Mouse (Mus musculus) gastrocnemius, adult 2 months (tissue): ENCODE results near the gene Usp50. TPM values are rescaled to one million over a fixed set of nuclear protein-coding genes. Genes with fewer than 3 reads are reported as not detected.

ENCODE experiments used
- DNase-seq: peaks from one replicate; pipeline ENCODE4 v3.0.0; 2022
- H3K27ac ChIP-seq: fragments of 200-600 bp; 2 replicates; pipeline ENCODE4 v1.8.1; 2022; ENCODE audit warnings: mild to moderate bottlenecking
- H3K4me3 ChIP-seq: fragments of 200-600 bp; 2 replicates; pipeline ENCODE4 v1.8.1; 2022; ENCODE audit warnings: mild to moderate bottlenecking, moderate library complexity
- CTCF ChIP-seq: fragments of 200-600 bp; IDR thresholded peaks from 2 replicates; pipeline ENCODE4 v1.8.1; 2022; ENCODE audit warnings: antibody characterized with exemption, mild to moderate bottlenecking, moderate library complexity
- intact Hi-C: fragments of 180-260 bp; cut with DNase I; formaldehyde crosslinking; loops from one replicate; pipeline ENCODE4 v1.15.1; 2025
- total RNA-seq, 2 experiments: library from RNA; stranded (reverse); gene quantifications; 2 replicates each; pipeline ENCODE4 v1.2.3; 2021

Gene Usp50
- total RNA-seq, 2 experiments from 2014 or later: 0.18 TPM; not detected in 1

DNA sequence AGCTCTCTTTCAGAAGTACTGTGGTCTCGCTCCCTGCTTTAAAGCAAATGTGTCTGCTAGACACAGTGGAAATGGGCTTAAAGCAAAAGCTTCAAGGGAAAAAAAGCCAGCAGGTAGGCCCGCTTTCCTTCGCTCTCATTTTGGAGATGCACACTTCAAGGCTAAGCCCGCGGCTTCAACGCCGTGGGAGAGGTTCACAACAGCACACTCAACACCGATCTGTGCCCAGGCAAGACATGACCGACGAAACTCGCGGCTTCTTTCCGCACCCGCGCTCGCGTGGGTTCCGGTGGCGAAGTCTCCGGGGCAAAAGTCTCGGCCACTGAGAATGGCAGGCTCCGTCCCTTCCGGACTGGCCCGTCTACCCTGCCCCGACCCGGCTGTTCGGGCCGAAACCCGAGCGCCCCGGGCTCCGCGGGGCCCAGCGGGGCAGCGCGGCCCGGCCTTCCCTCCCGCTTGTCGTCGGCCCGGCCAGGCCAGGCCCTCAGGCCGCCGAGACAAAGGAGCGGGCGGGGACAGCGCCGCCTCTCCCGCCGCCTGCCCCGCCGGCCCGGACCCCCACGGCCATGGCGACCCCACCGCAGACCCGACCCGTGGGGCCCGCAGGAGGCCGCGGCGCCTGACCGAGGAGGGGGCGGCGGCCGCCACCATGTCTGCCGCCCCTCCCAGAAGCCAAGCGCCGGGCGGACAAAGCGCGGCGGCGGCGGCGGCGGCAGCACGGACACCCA lies 108.7 kb downstream of the Usp50 start:
- intact Hi-C loops: loop anchor here (2.0 kb wide), 1 partner anchor 32 kb away; the partner anchor contains the start of gene Usp8
- no peak for TF ChIP-seq CTCF
- Histone ChIP-seq H3K4me3 (peak overlapping the region; percentile 84), H3K27ac (peak overlapping the region; percentile 99)
- peak; percentile 65 for DNase-seq

DNA sequence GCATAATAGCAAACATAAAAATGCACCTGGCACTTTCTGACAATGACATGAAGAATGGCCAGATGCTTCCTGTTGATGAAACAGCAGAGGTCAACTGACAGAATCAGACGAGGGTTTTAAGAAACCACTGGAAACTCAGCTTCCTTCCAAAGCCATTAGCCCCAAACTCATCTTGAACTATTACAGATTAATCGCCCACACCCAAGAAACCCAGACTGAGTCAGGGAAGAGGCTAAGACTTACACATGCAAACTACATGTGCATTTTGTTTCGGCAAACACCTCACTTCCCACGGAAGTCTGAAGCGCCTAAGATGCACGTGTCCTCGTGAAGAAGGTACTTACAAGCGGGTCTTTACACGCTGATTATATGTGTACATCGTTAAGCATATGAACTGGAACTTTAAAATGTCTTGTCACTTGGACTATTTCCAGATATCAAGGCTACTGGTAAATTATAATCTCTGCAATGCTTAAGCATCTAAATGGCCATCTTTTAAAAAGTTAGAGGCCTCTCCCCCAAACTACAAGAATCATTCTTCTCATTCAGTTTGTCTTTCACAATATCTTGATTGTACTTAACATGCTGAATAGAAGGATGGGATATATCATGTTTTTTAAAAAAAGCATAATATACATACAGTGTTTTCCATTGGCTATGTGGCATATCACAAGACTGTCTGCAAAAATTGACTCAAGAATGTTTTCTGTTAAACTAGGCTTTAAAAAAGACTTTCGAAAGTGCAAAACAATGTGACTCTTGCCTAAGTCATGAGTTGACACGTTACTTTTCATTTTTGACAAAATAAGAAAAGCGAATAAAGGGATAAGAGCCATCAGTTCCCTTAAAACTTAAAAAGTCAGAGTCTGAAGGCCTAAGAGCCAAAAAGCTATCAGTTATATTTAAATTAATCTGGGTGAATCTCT lies 109.7 kb downstream of the Usp50 start:
- no peak for TF ChIP-seq CTCF
- no peak for DNase-seq
- intact Hi-C loops: loop anchor here (2.0 kb wide), 1 partner anchor 33 kb away; the partner anchor contains the start of gene Usp8
- peak overlapping the region; percentile 84 for H3K4me3 ChIP-seq
- peak overlapping the region; percentile 99 for H3K27ac ChIP-seq

DNA sequence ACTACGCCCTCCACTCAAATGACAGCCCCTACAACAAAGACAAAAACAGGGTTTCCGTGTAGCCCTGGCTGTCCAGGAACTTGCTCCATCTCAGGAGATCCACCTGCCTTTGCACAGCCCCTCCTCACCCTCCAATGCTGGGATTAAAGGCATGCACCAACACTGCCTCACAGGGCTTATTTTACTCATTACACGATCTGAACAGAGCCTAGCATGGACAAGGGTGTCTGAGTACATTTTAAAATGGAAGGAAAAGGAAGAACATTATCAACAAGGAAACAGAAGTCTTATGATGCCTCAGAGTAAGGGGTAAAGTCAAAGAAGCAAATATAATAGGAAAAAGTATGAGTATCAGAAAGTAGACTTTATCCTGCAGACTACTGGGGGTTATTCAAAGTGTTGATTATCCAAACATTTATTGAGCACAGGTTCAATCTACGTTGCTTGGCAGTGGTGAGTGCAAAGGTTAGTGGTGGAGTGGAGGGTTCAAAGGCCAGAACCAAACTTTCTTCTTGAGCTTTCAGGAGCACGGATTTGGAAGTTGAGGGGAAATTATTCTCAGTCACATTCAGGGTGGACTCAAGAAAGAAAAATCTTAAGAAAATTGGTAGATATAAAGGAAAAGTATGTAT lies 114.5 kb downstream of the Usp50 start:
- intact Hi-C loops: no loop called here
- no peak for TF ChIP-seq CTCF

DNA sequence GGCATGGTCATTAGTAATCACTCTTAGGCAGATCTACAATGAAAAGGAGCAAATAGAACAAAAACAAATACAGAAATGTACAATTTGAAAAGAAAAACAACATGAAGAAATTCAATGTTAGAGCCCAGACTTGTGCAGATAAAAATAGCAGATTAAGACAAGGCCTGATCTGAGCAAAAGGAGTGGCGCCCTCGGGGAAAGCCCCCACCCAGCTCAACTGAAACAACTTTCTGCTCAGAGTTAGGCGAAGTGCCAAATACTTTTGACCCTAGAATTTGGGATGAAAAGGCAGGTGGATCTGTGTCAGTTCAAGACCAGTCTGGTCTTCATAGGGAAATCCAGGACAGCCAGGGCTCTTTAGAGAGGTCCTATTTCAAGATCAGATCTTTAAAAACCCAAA lies 117.3 kb downstream of the Usp50 start:
- Histone ChIP-seq H3K27ac (no peak overlapping the region), H3K4me3 (no peak overlapping the region)
- no peak for DNase-seq
- intact Hi-C loops: no loop called here
- TF ChIP-seq CTCF: no peak

More for the DNA sequence above, 114.5 kb downstream of the Usp50 start:
- DNase-seq: no peak
- H3K4me3 ChIP-seq: no peak overlapping the region
- no peak overlapping the region for H3K27ac ChIP-seq

DNA sequence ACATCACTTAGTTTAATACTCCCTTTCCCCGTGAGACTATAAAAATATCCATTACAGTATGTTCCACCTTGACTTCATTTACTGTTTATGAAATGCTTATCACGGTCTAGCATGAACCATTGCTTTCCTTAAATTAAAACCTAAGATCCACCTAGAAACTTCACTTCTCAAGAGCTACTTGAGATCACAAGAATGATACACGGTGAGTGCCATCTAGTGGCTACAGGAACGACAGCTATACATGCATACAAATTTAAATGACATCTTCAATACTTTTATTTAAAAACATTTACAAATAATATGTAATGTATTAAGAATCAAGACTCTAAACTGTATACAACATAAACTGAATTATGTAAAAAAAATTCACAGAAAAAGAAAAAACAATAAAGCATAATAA lies 119.8 kb downstream of the Usp50 start:
- Histone ChIP-seq H3K27ac (no peak overlapping the region), H3K4me3 (no peak overlapping the region)
- peak; percentile 71 for TF ChIP-seq CTCF
- intact Hi-C loops: loop anchor here (5.0 kb wide), 1 partner anchor 71 kb away; no protein-coding TSS in a partner anchor
- no peak for DNase-seq

Other genes starting within 250 kb of the Usp50 start
- gene Slc27a2, start 231.1 kb downstream of the Usp50 start, total RNA-seq: not detected
- 1 to 10 TPM in 1 of 2 experiments, under 1 TPM in 1; 0.15 to 1.0 TPM for gene Hdc, start 164.2 kb downstream of the Usp50 start, total RNA-seq
- 1 to 10 TPM; 5.5 to 8.6 TPM for gene Gabpb1, start 107.1 kb downstream of the Usp50 start, total RNA-seq
- 10 to 100 TPM; 14.8 to 18.9 TPM for gene Usp8, start 76.1 kb downstream of the Usp50 start, total RNA-seq
- 10 to 100 TPM; 24.8 to 29.0 TPM for gene Trpm7, start 92.8 kb upstream of the Usp50 start, total RNA-seq
- gene Sppl2a, start 149.8 kb upstream of the Usp50 start, total RNA-seq: 10 to 100 TPM; 61.8 to 68.6 TPM
- 1 to 10 TPM; 8.3 to 9.1 TPM for gene Ap4e1, start 225.2 kb upstream of the Usp50 start, total RNA-seq